Mouse (Mus musculus) forebrain, embryonic 13.5 days (tissue): ENCODE results near the gene Nfia. TPM values are rescaled to one million over a fixed set of nuclear protein-coding genes. Genes with fewer than 3 reads are reported as not detected.

Experiments used
- ATAC-seq: fragments of 200-750 bp; cut with Nextera tagmentation; 2 replicates; pipeline ENCODE4 v1.8.0; 2017
- H3K27ac ChIP-seq: fragments of 300-500 bp; sonication (generic); 2 replicates; pipeline ENCODE4 v1.5.1; 2015; ENCODE audit warnings: inconsistent platforms, mild to moderate bottlenecking, moderate library complexity
- H3K27me3 ChIP-seq: fragments of 300-500 bp; sonication (generic); 2 replicates; pipeline ENCODE4 v1.6.1; 2015; ENCODE audit warnings: mild to moderate bottlenecking, inconsistent platforms
- H3K36me3 ChIP-seq: fragments of 300-500 bp; sonication (generic); 2 replicates; pipeline ENCODE4 v1.6.1; 2015; ENCODE audit warnings: mild to moderate bottlenecking, inconsistent platforms; ENCODE audit not compliant: poor library complexity, severe bottlenecking
- H3K4me1 ChIP-seq: fragments of 300-500 bp; sonication (generic); 2 replicates; pipeline ENCODE4 v1.6.1; 2015; ENCODE audit warnings: inconsistent platforms
- H3K4me2 ChIP-seq: fragments of 300-500 bp; sonication (generic); 2 replicates; pipeline ENCODE4 v1.6.1; 2015; ENCODE audit warnings: inconsistent platforms, mild to moderate bottlenecking, moderate library complexity
- H3K4me3 ChIP-seq: fragments of 300-500 bp; sonication (generic); 2 replicates; pipeline ENCODE4 v1.5.1; 2015; ENCODE audit warnings: mild to moderate bottlenecking, inconsistent platforms
- H3K9ac ChIP-seq: fragments of 300-500 bp; sonication (generic); 2 replicates; pipeline ENCODE4 v1.6.1; 2015; ENCODE audit warnings: mild to moderate bottlenecking, inconsistent platforms
- H3K9me3 ChIP-seq: fragments of 300-500 bp; sonication (generic); replicated peaks from 2 replicates; pipeline ENCODE4 v1.6.1; 2016; ENCODE audit warnings: inconsistent platforms
- WGBS: fragments of 180-500 bp; shearing (Covaris S2); methylation state at CpG from one replicate; pipeline ENCODE4 v1.1.7; 2015; 5-methylcytosine and 5-hydroxymethylcytosine counted together
- polyA plus RNA-seq: library from polyadenylated mRNA; unstranded; fragments of >200 nt; fragmentation: Nextera tagmentation; extraction: Ambion mirVana; gene quantifications from 2 replicates; pipeline ENCODE4 v1.2.1, GENCODE M21; 2015

The Nfia gene
- polyA plus RNA-seq, 1 experiment from 2014 or later = 121 TPM

DNA sequence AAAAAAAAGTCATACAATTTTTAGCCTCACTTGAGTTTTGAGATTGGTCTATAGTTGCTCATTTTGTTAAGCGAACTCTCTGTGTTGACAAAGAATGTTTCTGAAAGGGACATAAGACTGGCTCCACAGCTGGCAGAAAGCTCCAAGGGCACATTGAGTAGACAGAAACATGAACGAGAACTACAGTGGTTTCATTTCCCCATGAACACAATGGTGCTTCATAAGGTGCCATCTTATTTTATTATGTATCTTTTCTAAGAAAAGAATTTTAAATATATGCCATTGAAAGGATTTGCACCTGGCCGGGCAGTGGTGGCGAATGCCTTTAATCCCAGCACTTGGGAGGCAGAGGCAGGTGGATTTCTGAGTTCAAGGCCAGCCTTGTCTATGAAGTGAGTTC lies 337.4 kb downstream of the Nfia start:
- Histone ChIP-seq H3K4me1 (peaks cover 58% of the 10 kb centered on the region), H3K9me3 (no peaks in the 10 kb centered on the region), H3K27ac (peak overlapping the region; percentile 94), H3K36me3 (no peaks in the 10 kb centered on the region), H3K4me3 (no peak overlapping the region), H3K4me2 (no peak overlapping the region), H3K9ac (no peak overlapping the region), H3K27me3 (no peaks in the 10 kb centered on the region)
- 65% methylated on average over 4 of the region's 4 CpGs for WGBS
- no peak for ATAC-seq

- Histone ChIP-seq H3K4me1 (peaks cover 33% of the 10 kb centered on the region), H3K4me2 (no peak overlapping the region), H3K36me3 (0 out of 2 replicates have a peak, but pooled peaks cover 3% of the 10 kb centered on the region), H3K9ac (no peak overlapping the region), H3K27ac (no peak overlapping the region), H3K4me3 (no peak overlapping the region), H3K9me3 (no peaks in the 10 kb centered on the region), H3K27me3 (no peaks in the 10 kb centered on the region)
- 79% methylated on average over 10 of the region's 10 CpGs for WGBS
- no peak for ATAC-seq
Measured at GRCm38 (mm10) chr4:98113289-98114024, 340.9 kb downstream of the Nfia start.

- no peak overlapping the region for H3K4me3 ChIP-seq
- no peaks in the 10 kb centered on the region for H3K27me3 ChIP-seq
- H3K9ac ChIP-seq = no peak overlapping the region
- no peak for ATAC-seq
- no peak overlapping the region for H3K4me2 ChIP-seq
- 0 out of 2 replicates have a peak, but pooled peaks cover 3% of the 10 kb centered on the region for H3K36me3 ChIP-seq
- WGBS = 72% methylated on average over 2 of the region's 2 CpGs
- no peaks in the 10 kb centered on the region for H3K9me3 ChIP-seq
- H3K4me1 ChIP-seq = peaks cover 26% of the 10 kb centered on the region
- H3K27ac ChIP-seq = no peak overlapping the region
Measured at GRCm38 (mm10) chr4:98114966-98115365, 342.4 kb downstream of the Nfia start.

DNA sequence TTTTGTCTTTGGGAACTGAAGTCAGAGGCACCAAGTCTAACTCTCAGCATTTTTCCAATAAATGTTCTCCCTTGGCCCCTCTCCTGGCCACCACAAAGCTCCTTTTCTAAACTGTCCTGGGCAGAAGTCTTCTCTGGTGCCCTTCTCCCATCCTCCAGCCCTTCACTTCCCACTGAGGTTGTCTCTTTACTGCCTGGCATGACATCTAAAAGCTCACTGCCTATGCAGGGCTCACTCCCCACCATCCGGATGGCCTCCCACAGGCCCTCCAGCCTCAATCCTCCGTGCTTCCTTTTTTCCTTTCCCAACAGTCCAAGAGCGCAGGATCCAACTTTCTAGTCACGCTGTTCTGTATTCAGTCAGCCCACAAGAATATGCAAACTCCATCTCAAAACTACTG lies 342.9 kb downstream of the Nfia start:
- H3K4me3 ChIP-seq = no peak overlapping the region
- no peak overlapping the region for H3K27ac ChIP-seq
- no peak for ATAC-seq
- H3K4me2 ChIP-seq = no peak overlapping the region
- H3K4me1 ChIP-seq = peaks cover 24% of the 10 kb centered on the region
- no peak overlapping the region for H3K9ac ChIP-seq
- 84% methylated on average over 4 of the region's 4 CpGs for WGBS
- H3K27me3 ChIP-seq = no peaks in the 10 kb centered on the region
- H3K9me3 ChIP-seq = no peaks in the 10 kb centered on the region
- 0 out of 2 replicates have a peak, but pooled peaks cover 3% of the 10 kb centered on the region for H3K36me3 ChIP-seq

DNA sequence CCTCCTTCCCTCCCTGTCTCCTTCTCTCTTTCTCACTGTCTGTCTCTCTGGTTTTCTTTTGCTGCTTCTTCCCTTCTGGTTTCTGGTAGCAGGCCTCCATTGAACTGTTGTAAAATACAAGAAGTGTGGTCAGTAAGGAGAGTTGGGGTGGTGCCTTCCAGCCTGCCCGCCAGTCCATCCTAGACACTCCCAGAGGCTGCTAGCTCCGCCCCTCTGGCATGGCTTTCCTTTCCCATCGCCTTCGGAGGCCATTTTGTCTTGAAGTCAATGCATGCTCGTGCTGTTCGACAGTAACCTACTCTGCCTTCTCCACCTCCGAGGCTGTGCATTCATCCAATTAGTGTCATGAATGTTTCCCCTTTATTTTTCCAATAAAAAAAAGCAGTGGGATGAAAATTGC lies 343.5 kb downstream of the Nfia start:
- Histone ChIP-seq H3K4me1 (peaks cover 18% of the 10 kb centered on the region), H3K9ac (no peak overlapping the region), H3K9me3 (no peaks in the 10 kb centered on the region), H3K36me3 (0 out of 2 replicates have a peak, but pooled peaks cover 3% of the 10 kb centered on the region), H3K27me3 (no peaks in the 10 kb centered on the region), H3K4me2 (no peak overlapping the region), H3K4me3 (no peak overlapping the region), H3K27ac (no peak overlapping the region)
- peak; percentile 22; the same call in 1 of the 2 replicates for ATAC-seq
- WGBS = 86% methylated on average over 7 of the region's 7 CpGs

DNA sequence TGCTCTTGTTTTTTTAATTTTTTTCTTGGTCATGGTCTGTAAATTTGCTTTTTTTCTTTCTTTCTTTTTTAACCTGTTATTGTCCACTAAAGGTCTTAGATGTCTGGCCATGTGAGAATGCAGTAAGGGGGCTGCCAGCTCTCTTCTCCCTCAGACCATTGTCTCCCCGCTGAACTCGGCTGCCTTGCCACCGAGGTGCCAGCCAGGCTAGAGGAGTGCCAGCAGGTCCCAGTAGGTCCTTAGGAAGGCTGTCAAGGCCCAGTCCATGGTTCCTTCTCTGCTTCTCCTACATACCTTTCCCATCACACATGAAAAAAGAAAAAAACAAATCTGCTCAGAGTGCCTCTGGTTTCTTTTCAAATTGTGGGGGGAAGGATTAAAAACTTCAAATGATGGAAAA lies 345.6 kb downstream of the Nfia start:
- no peaks in the 10 kb centered on the region for H3K27me3 ChIP-seq
- no peak overlapping the region for H3K4me2 ChIP-seq
- H3K4me1 ChIP-seq = peaks cover 17% of the 10 kb centered on the region
- H3K4me3 ChIP-seq = no peak overlapping the region
- 0 out of 2 replicates have a peak, but pooled peaks cover 11% of the 10 kb centered on the region for H3K36me3 ChIP-seq
- 0 out of 2 replicates have a peak, but pooled peaks have one; percentile 48 for ATAC-seq
- WGBS = 23% methylated on average over 3 of the region's 3 CpGs
- H3K27ac ChIP-seq = peak overlapping the region; percentile 41; the same call in 1 of the 2 replicates
- H3K9me3 ChIP-seq = no peaks in the 10 kb centered on the region
- no peak overlapping the region for H3K9ac ChIP-seq

DNA sequence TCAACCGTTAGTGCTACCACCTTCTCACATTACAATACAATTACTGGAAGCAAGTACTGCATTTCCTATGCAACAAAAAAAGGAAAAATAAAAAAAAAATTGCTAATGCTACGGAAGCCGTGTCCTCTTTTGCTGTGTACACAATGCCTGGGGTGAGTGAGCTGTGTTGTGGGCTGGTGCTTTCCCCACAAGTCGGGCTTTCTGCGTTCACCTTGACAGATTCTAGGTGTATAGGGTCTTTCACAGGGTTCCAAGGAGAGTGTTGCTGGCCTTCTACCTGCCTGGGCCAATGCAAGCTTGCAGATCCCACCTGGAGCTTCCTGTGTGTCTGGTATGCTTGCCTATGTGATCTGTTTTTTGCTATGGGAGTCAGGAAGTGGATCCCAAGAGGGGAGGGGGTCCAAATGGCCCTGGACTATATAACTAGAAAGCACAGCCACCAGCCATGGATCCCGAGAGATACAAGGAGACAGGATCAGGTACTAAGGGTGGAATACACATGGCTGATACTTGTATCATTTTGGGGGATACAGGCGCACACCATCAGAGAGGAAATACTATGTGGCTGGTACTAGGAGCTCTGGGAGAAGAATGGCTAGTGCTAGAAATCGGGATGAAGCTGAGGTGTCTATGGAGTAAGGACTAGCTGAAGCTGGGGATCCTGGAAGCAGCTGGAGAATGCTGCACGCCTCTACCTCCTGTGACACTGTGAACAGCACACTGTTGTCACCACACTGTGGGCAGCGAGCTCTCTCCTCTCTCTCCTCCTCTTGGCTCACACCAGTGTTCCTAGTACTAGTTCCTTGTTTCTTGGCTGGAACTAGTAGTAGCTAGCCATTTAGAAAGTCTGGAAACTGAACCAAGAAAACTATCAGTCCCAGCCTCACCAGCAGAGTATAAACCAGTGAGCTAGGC lies 346.5 kb downstream of the Nfia start:
- H3K9ac ChIP-seq = no peak overlapping the region
- no peak for ATAC-seq
- 0 out of 2 replicates have a peak, but pooled peaks cover 3% of the 10 kb centered on the region for H3K9me3 ChIP-seq
- 53% methylated on average over 10 of the region's 10 CpGs for WGBS
- no peak overlapping the region for H3K4me3 ChIP-seq
- H3K4me2 ChIP-seq = no peak overlapping the region
- H3K27me3 ChIP-seq = no peaks in the 10 kb centered on the region
- 0 out of 2 replicates have a peak, but pooled peaks cover 11% of the 10 kb centered on the region for H3K36me3 ChIP-seq
- H3K4me1 ChIP-seq = peaks cover 17% of the 10 kb centered on the region
- 0 out of 2 replicates have a peak overlapping the region, but pooled peaks have one; percentile 10 for H3K27ac ChIP-seq

DNA sequence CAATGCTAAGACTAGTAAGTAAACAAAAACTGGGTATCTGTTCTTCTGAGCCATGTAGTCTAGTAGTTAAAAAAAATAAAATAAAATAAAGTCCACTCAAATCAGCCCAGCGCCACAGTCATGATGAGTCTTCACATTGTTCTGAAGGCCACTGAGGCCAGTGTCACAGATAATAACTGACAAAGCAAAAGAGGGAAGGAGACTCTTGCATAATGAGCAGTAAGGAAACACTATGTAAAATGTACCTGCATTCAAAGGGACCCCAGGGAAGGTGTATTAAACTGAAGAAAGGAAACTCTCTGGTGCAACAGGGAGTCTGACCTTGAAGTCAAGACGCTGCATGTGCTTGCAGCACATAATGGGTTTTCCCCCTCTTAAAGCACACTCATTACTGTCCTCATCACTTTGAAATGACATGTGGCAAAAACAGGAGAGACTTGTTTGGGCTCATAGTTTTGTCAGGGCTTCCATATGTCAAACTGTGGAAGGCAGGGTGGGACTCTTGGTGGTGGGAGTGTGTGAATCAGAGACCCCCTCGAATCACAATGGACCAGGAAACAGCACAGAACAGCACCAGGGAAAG lies 347.5 kb downstream of the Nfia start:
- Histone ChIP-seq H3K27me3 (no peaks in the 10 kb centered on the region), H3K4me3 (no peak overlapping the region), H3K4me1 (peaks cover 17% of the 10 kb centered on the region), H3K9ac (no peak overlapping the region), H3K9me3 (0 out of 2 replicates have a peak, but pooled peaks cover 3% of the 10 kb centered on the region), H3K36me3 (0 out of 2 replicates have a peak, but pooled peaks cover 11% of the 10 kb centered on the region), H3K4me2 (no peak overlapping the region), H3K27ac (no peak overlapping the region)
- WGBS = 85% methylated on average over 3 of the region's 3 CpGs
- ATAC-seq = no peak

- no peak overlapping the region for H3K9ac ChIP-seq
- H3K4me1 ChIP-seq = peaks cover 17% of the 10 kb centered on the region
- no peak overlapping the region for H3K4me2 ChIP-seq
- no peak overlapping the region for H3K4me3 ChIP-seq
- H3K27me3 ChIP-seq = no peaks in the 10 kb centered on the region
- no peak for ATAC-seq
- H3K9me3 ChIP-seq = 0 out of 2 replicates have a peak, but pooled peaks cover 3% of the 10 kb centered on the region
- H3K27ac ChIP-seq = no peak overlapping the region
- WGBS = 89% methylated on average over 6 of the region's 6 CpGs
- H3K36me3 ChIP-seq = 0 out of 2 replicates have a peak, but pooled peaks cover 11% of the 10 kb centered on the region
Measured at GRCm38 (mm10) chr4:98120706-98121340, 348.3 kb downstream of the Nfia start.

- WGBS = 91% methylated on average over 11 of the region's 11 CpGs
Measured at GRCm38 (mm10) chr4:98126003-98126677, 353.6 kb downstream of the Nfia start.

DNA sequence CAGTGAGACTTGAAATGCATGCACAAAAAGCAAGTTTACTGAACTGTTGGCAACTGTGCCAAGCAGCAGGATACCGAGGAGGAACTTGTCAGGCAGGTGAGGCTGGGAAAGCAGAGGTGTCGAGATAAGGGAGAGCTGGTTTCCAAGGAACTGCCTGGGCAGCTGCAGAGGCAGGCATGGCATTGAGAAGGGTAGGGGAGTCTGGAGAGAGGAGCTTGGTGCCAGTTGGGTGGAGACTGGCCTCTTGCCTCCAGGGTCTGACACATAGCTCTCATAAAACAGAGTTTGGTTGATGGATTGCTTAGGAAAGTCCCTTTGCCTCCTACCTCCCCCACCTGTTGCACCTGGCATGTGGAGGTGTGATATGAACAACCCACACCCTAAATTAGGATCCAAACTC lies 358.3 kb downstream of the Nfia start:
- Histone ChIP-seq H3K4me3 (no peak overlapping the region), H3K27me3 (no peaks in the 10 kb centered on the region), H3K4me1 (no peaks in the 10 kb centered on the region), H3K4me2 (no peak overlapping the region), H3K9me3 (0 out of 2 replicates have a peak, but pooled peaks cover 4% of the 10 kb centered on the region), H3K36me3 (no peaks in the 10 kb centered on the region), H3K27ac (no peak overlapping the region), H3K9ac (no peak overlapping the region)
- no peak for ATAC-seq
- 88% methylated on average over 2 of the region's 2 CpGs for WGBS

More at GRCm38 (mm10) chr4:98126003-98126677, 353.6 kb downstream of the Nfia start:
- no peak overlapping the region for H3K4me2 ChIP-seq
- 0 out of 2 replicates have a peak, but pooled peaks cover 8% of the 10 kb centered on the region for H3K36me3 ChIP-seq
- H3K27ac ChIP-seq = no peak overlapping the region
- H3K4me1 ChIP-seq = no peaks in the 10 kb centered on the region
- H3K27me3 ChIP-seq = no peaks in the 10 kb centered on the region
- H3K9ac ChIP-seq = no peak overlapping the region
- H3K9me3 ChIP-seq = 0 out of 2 replicates have a peak, but pooled peaks cover 8% of the 10 kb centered on the region
- no peak for ATAC-seq
- H3K4me3 ChIP-seq = no peak overlapping the region
